Mouse (Mus musculus) urinary bladder, postnatal 4 days (tissue): ENCODE measurements around the gene Itgb5.

Experiments used
- DNase-seq, 2 experiments: peaks; one replicate each; pipeline ENCODE4 v3.0.0; 2021 to 2022; ENCODE audit warnings: low spot score in 2 of 2

Gene Itgb5

GRCm38 (mm10) chr16:33938311-33939132, 109.1 kb downstream of the Itgb5 start:
- no peak for DNase-seq

GRCm38 (mm10) chr16:33939133-33939531, 109.7 kb downstream of the Itgb5 start:
- DNase-seq = no peak

- DNase-seq = no peak
Observed at GRCm38 (mm10) chr16:33939636-33940035, 110.2 kb downstream of the Itgb5 start.

GRCm38 (mm10) chr16:33940095-33940494, 110.6 kb downstream of the Itgb5 start:
- DNase-seq = no peak

GRCm38 (mm10) chr16:33941271-33941781, 111.9 kb downstream of the Itgb5 start:
- DNase-seq = peak in 1 of 2 experiments; percentile 60

GRCm38 (mm10) chr16:33942341-33942740, 112.9 kb downstream of the Itgb5 start:
- peak in 1 of 2 experiments; percentile 37 for DNase-seq

GRCm38 (mm10) chr16:33943388-33943787, 113.9 kb downstream of the Itgb5 start:
- no peak for DNase-seq

- no peak for DNase-seq
Observed at GRCm38 (mm10) chr16:33944126-33944525, 114.7 kb downstream of the Itgb5 start.

- no peak for DNase-seq
Observed at GRCm38 (mm10) chr16:33944772-33945171, 115.3 kb downstream of the Itgb5 start.

- DNase-seq = no peak
Observed at GRCm38 (mm10) chr16:33946021-33946420, 116.6 kb downstream of the Itgb5 start.

- no peak for DNase-seq
Observed at GRCm38 (mm10) chr16:33947664-33948571, 118.5 kb downstream of the Itgb5 start.

GRCm38 (mm10) chr16:33950386-33950785, 120.9 kb downstream of the Itgb5 start:
- no peak for DNase-seq

- DNase-seq = peak; percentile 68 to 87
Observed at GRCm38 (mm10) chr16:33950830-33951229, 121.4 kb downstream of the Itgb5 start.

GRCm38 (mm10) chr16:33953008-33953407, 123.5 kb downstream of the Itgb5 start:
- DNase-seq = no peak

GRCm38 (mm10) chr16:33954793-33955192, 125.3 kb downstream of the Itgb5 start:
- DNase-seq = no peak

- no peak for DNase-seq
Observed at GRCm38 (mm10) chr16:33963509-33963908, 134.0 kb downstream of the Itgb5 start.

- DNase-seq = no peak
Observed at GRCm38 (mm10) chr16:33965878-33966537, 136.5 kb downstream of the Itgb5 start.

GRCm38 (mm10) chr16:33966538-33967282, 137.2 kb downstream of the Itgb5 start, which contains the start of gene Umps:
Gene Umps, minus strand, starts transcription at chr16:33967038.
- peak; percentile 80 to 85 for DNase-seq

- no peak for DNase-seq
Observed at GRCm38 (mm10) chr16:33967283-33967640, 137.8 kb downstream of the Itgb5 start.

- DNase-seq = no peak
Observed at GRCm38 (mm10) chr16:33979855-33980254, 150.4 kb downstream of the Itgb5 start.

- DNase-seq = no peak
Observed at GRCm38 (mm10) chr16:33983712-33984111, 154.2 kb downstream of the Itgb5 start.
